Mouse (Mus musculus) bone marrow macrophage, adult 2 months (primary cell): ENCODE data around the gene Kif2a. TPM values are rescaled to one million over a fixed set of nuclear protein-coding genes. Genes with fewer than 3 reads are reported as not detected.
A peak's percentile ranks its signal among the peaks of the same experiment; 100 is the strongest.

Experiments
- H3K27ac ChIP-seq: 2 replicates; pipeline ENCODE4 v1.5.1; 2012; ENCODE audit warnings: low read depth, low read length; ENCODE audit not compliant: insufficient read depth
- H3K4me1 ChIP-seq: 2 replicates; pipeline ENCODE4 v1.6.1; 2012; ENCODE audit warnings: low read length; ENCODE audit not compliant: control insufficient read depth, insufficient read depth
- H3K4me3 ChIP-seq: 2 replicates; pipeline ENCODE4 v1.5.1; 2012; ENCODE audit warnings: mild to moderate bottlenecking, low read length, moderate library complexity; ENCODE audit not compliant: insufficient read depth
- CTCF ChIP-seq: IDR thresholded peaks from 2 replicates; pipeline ENCODE4 v1.5.1; 2012; ENCODE audit warnings: low read depth, mild to moderate bottlenecking, low read length, moderate library complexity
- POLR2A ChIP-seq: IDR thresholded peaks from 2 replicates; pipeline ENCODE4 v1.6.1; 2012; ENCODE audit warnings: mild to moderate bottlenecking, low read depth, low read length, borderline replicate concordance
- polyA plus RNA-seq: library from polyadenylated mRNA; stranded (reverse); fragments of >200 nt; gene quantifications from 2 replicates; pipeline ENCODE4 v1.2.4, GENCODE M21; 2012; ENCODE audit not compliant: missing spikeins, insufficient read depth, insufficient read length

The Kif2a gene
- polyA plus RNA-seq, 1 experiment: 49.3 TPM

DNA sequence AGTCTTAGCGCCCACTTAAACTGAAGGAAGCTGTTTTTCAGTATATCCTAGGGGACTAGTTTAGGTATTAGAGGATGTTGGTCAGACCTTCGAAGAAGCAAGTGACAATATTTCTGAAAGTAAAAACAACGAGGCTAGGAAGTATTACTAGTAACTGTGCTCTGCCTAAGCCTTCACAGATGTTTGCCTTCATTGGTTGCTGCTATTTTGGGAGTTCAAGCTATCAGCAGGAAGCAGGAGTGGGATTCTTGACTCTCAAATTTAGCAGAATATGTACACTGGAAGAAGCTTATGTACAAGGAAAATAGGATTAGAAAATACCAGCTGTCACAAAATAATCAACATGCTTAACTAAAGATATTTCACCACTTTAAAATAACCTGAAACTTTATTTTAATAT is 29.4 kb upstream of the Kif2a start:
- Histone ChIP-seq H3K27ac (no peak overlapping the region), H3K4me3 (no peak overlapping the region), H3K4me1 (peaks cover under 1% of the 10 kb centered on the region; the same call in 1 of the 2 replicates)
- no peak for TF ChIP-seq CTCF
- TF ChIP-seq POLR2A: no peak

DNA sequence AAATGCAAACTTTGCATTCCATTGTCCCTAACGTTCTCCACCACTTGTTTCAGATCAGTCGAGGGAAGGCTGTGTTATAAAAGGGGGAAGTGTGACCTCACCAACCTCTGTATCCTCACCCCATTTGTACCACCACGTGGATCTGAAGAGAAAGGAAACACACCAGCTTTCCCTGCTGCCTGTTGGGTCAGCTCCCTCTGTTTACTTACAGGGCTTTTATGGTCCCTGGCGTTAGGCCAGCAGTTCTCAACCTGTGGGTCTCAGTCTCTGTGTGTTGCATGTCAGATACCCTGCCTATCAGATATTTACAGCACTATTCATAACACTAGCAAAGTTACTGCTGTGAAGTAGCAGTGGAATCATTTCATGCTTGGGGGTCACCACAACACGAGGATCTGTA is 22.3 kb upstream of the Kif2a start:
- no peak for TF ChIP-seq CTCF
- no peak for TF ChIP-seq POLR2A
- no peak overlapping the region for H3K4me3 ChIP-seq
- peaks cover 12% of the 10 kb centered on the region for H3K4me1 ChIP-seq
- no peak overlapping the region for H3K27ac ChIP-seq

DNA sequence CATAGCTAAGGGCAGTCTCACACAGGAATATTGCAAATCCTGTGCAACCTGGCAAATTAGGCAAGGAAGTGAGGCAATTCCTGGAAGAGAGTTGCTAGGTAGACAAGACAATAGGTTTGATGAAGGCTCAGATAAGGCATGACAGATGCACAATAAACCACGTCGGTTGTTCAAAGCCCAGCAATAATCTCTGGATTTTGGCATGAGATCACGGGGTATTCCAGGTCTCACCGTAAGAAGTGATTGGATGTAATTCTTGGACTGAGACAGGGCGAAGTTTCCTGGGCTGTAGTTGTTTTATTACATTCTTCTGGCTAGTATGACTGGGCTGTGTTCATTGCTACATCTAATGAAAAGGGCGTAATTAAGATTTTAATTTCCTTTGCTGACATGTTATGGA is 20.6 kb upstream of the Kif2a start:
- H3K27ac ChIP-seq: no peak overlapping the region
- H3K4me1 ChIP-seq: peaks cover 12% of the 10 kb centered on the region
- TF ChIP-seq CTCF (no peak), POLR2A (no peak)
- H3K4me3 ChIP-seq: no peak overlapping the region

DNA sequence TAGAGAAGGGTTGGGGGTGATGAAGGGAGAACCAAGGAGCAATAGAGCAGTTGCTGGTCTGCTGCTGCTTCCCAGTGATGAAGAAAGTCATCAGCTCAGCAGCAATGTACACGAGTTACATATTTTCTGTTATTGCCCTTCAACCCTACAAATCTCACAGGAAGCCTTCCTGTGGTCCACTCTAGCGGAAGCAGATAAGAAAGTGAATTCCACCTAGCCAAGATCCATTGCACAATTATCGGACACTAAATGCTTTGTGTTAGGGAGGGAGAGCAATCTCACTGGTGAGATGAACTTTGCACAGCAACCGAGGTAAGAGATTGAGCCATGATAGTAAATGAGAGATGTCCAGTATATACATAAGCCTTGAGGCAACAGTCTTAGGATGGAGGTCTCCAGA is 17.6 kb upstream of the Kif2a start:
- no peak for TF ChIP-seq POLR2A
- TF ChIP-seq CTCF: no peak
- Histone ChIP-seq H3K4me3 (no peak overlapping the region), H3K27ac (no peak overlapping the region), H3K4me1 (peaks cover 11% of the 10 kb centered on the region)

DNA sequence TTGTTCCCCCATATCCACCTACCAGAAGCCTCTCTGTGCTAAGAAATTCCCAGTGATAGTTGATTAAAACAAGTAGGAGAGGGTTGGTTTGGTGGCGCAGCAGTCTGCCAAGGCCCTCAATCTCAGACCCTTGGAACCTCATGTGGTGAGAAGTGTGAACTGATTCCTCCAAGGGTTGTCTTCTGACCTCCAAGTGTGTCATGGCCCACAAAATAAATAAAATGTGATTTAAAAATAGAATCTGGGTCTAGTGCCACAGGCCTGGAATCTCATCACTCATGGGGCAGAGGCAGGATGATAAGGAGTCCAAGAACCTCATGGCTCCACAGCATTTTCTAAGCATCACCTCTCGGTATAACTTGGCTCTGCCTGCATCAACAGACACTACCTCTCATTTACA is 16.4 kb upstream of the Kif2a start:
- TF ChIP-seq POLR2A: no peak
- no peak for TF ChIP-seq CTCF
- H3K4me3 ChIP-seq: no peak overlapping the region
- H3K27ac ChIP-seq: no peak overlapping the region
- peaks cover 5% of the 10 kb centered on the region for H3K4me1 ChIP-seq

DNA sequence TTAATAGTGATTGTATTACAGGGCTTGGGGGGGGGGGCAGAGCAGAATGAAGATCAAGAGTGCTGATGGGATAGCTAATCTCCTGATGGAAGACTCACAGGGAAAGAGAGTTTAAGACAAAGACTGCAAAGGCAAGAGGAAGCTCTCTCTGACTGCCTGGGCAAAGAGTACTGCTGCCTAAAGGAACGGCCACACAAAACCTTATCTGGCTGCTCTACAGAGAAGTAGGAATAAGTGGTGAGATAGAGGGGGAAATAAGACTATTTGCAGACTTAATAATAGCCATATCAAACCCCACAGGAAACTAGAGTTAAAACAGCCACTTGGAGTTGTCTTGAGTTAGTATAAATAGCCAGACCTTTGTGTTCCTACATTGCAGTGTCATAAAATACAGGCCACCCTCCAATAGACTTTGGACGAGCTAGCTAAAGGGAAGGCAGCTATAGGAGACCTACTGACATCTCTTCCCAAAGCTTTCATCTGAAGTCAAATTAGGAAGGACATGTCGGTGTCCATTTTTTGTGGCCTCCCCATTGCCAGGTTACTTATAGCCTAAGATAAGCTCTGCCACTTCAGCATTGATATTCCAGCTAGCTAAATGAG is 13.7 kb upstream of the Kif2a start:
- TF ChIP-seq POLR2A (no peak), CTCF (no peak)
- H3K27ac ChIP-seq: no peak overlapping the region
- H3K4me3 ChIP-seq: no peak overlapping the region
- peaks cover 7% of the 10 kb centered on the region for H3K4me1 ChIP-seq

DNA sequence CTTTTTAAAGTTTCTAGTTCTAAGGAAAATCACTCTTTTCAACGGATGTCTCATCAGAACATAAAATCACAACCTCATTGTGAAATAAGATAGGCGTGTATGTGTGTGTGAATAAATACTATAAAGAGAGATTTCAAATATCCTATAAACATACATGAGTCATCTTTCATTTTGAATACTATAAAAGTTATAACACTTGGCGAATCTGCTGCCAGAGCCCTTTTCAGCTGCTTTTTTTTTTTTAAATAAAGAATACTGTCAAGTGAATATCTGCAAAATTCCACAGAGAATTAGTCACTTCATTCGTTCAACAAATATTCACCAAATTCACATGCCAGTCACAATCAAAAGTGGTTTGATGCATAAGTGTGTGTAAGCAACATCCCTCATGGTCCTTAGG is 13.2 kb upstream of the Kif2a start:
- no peak overlapping the region for H3K4me3 ChIP-seq
- no peak overlapping the region for H3K27ac ChIP-seq
- peaks cover 7% of the 10 kb centered on the region for H3K4me1 ChIP-seq
- TF ChIP-seq CTCF (no peak), POLR2A (no peak)

DNA sequence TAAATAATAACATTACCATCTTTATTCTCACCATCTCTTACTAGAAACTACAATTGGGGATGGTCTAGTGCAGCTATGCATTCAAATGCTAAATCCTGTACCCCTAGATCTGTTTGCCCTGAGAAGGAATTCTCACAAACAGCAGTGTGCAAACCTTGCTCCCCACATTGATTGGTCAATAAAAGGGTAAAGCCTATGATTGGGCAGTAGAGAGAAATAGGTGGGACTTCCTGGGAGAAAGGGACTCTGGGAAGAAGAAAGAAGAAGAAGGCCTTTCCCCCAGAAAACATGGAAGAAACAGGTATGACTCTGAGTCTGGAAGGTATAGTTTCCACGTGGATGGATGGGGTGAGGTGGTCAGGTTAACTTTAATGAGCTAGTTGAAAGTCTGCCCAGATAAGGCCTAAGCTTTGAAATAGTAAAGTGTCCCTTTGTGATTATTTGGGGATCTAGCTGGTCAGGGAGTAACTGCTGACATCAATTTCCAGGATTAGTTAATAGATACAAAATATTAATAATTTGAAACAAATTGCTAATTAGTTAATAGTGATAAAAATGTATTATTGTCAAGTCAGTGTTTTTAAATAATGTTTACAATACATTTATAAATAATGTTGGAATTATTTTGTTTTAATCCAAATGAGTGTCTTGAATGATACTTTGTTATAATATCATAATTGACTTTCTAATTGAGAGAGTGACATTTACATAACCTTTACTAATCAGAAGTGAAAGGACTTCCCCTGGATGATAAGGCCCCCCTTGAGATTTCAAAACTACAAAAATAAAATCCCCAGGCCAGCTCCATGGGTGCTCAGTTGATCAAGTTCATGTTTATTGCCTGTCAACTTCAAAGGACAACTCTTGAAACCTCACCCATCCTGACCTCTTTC is 12.3 kb upstream of the Kif2a start:
- peaks cover 5% of the 10 kb centered on the region; the same call in 1 of the 2 replicates for H3K4me1 ChIP-seq
- no peak overlapping the region for H3K27ac ChIP-seq
- no peak for TF ChIP-seq POLR2A
- TF ChIP-seq CTCF: no peak
- H3K4me3 ChIP-seq: no peak overlapping the region

DNA sequence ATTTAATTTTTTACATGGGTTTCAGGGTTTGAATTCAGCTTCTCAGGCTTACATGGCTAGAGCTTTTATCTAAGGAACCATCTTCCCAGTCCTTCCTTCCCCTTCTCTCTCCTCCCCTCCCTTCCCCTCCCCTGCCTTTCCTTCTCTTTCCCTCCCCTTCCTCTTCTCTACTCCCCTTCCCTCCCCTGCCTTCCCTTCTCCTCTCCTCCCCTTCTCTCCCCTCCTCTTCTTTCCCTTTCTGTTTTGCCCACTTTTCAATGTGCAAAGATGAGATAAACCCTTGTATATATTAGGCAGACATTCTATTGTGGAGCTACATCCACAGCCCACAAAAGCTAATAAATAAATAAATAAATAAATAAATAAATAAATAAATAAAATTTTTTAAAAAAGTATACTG is 9.3 kb upstream of the Kif2a start:
- Histone ChIP-seq H3K4me1 (peaks cover 12% of the 10 kb centered on the region), H3K4me3 (no peak overlapping the region), H3K27ac (no peak overlapping the region)
- TF ChIP-seq CTCF (no peak), POLR2A (no peak)

DNA sequence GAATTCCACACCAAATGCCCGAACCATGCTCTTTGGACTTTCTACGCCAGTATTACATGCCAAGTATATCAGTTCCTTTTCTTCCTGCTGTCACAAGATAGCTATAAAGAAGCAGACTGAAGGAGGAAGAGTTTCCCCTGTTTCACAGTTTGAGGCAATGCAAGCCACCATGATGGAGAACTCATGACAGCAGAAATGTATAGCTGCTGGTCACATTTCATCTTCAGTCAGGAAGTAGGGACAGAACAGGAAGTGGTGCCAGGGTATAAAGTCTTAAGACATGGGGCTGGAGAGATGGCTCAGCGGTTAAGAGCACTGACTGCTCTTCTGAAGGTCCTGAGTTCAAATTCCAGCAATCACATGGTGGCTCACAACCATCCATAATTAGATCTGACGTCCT is 5.3 kb upstream of the Kif2a start:
- no peak for TF ChIP-seq CTCF
- no peak for TF ChIP-seq POLR2A
- H3K4me1 ChIP-seq: peaks cover 23% of the 10 kb centered on the region
- H3K4me3 ChIP-seq: no peak overlapping the region
- peak overlapping the region; percentile 49 for H3K27ac ChIP-seq
